Mouse (Mus musculus): ENCODE measurements at regions not wholly inside any gene's neighbourhood (a gene's known extent, or its start where the extent isn't known, plus 50 kb on each side); places are given as distances from the start of the nearest gene placed in this dataset.

- Histone ChIP-seq H3K9me3 (replicated peaks; ENCODE audit: low read length) (no peaks in the 10 kb centered on the region), H3K4me1 (ENCODE audit: control insufficient read depth in 1 of 2, insufficient read depth in 2 of 2) (no peaks in the 10 kb centered on the region), H3K27me3 (replicated peaks) (no peaks in the 10 kb centered on the region), H3K36me3 (replicated peaks in 1 of 2; ENCODE audit: control insufficient read depth in 1 of 2, insufficient read depth in 1 of 2, low read length in 1 of 2) (no peaks in the 10 kb centered on the region), H3K4me2 (ENCODE audit: insufficient read depth, low read depth, poor library complexity, severe bottlenecking) (no peak overlapping the region), H3K9ac (ENCODE audit: insufficient read depth, low read depth) (no peak overlapping the region), H3K27ac (ENCODE audit: insufficient read depth, low read depth) (no peak overlapping the region), H3K79me2 (replicated peaks; ENCODE audit: control insufficient read depth, extremely low read depth, insufficient read depth, poor library complexity, severe bottlenecking) (no peaks in the 10 kb centered on the region), H3K4me3 (replicated peaks in 1 of 3; ENCODE audit: low read depth in 2 of 3, low read length in 2 of 3, poor library complexity in 1 of 3) (no peak overlapping the region)
- dilution Hi-C loops (cut with MboI; ENCODE audit: extremely low pct_ligation_motif_present, extremely low pct_unique_long_range_greater_than_20kb, low sequenced_read_pairs) = no loop called here
- no peak for DNase-seq (ENCODE audit: extremely low read depth)
- in situ Hi-C loops (cut with MboI; ENCODE audit: low pct_ligation_motif_present, low pct_unique_long_range_greater_than_20kb, low sequenced_read_pairs) = no loop called here
- no peak for TF ChIP-seq KAT2A (IDR thresholded peaks at IDR 0.05; ENCODE audit: insufficient replicate concordance, low read length)
- no peak for TF ChIP-seq MAX (IDR thresholded peaks at IDR 0.05; ENCODE audit: low read length)
- no peak for TF ChIP-seq E2F4 (IDR thresholded peaks at IDR 0.05; ENCODE audit: insufficient replicate concordance, low read depth, low read length)
- no peak for TF ChIP-seq ZMIZ1 (IDR thresholded peaks at IDR 0.05; ENCODE audit: low read depth, low read length)
- no peak for TF ChIP-seq HCFC1 (IDR thresholded peaks at IDR 0.05; ENCODE audit: low read depth, low read length)
- no peak for TF ChIP-seq POLR2A (IDR thresholded peaks at IDR 0.05; ENCODE audit: low read depth, low read length)
- no peak for TF ChIP-seq CHD1 (IDR thresholded peaks at IDR 0.05; ENCODE audit: low read depth, low read length)
- no peak for TF ChIP-seq USF1 (IDR thresholded peaks at IDR 0.05; ENCODE audit: low read depth, low read length)
- no peak for TF ChIP-seq ETS1 (conservative IDR thresholded peaks at IDR 0.05; ENCODE audit: low read depth, low read length)
- TF ChIP-seq POLR2AphosphoS2 (IDR thresholded peaks at IDR 0.05; ENCODE audit: low read depth, low read length) = no peak
- no peak for TF ChIP-seq ZKSCAN1 (IDR thresholded peaks at IDR 0.05; ENCODE audit: borderline replicate concordance, low read depth, low read length)
- no peak for TF ChIP-seq JUND (conservative IDR thresholded peaks at IDR 0.05; ENCODE audit: low read depth, low read length)
- TF ChIP-seq MAFK (IDR thresholded peaks at IDR 0.05; ENCODE audit: insufficient replicate concordance, low read length) = no peak
These were observed 284.3 kb upstream of the Rbms1 start for GRCm38 (mm10) chr2:61247336-61247735.

DNA sequence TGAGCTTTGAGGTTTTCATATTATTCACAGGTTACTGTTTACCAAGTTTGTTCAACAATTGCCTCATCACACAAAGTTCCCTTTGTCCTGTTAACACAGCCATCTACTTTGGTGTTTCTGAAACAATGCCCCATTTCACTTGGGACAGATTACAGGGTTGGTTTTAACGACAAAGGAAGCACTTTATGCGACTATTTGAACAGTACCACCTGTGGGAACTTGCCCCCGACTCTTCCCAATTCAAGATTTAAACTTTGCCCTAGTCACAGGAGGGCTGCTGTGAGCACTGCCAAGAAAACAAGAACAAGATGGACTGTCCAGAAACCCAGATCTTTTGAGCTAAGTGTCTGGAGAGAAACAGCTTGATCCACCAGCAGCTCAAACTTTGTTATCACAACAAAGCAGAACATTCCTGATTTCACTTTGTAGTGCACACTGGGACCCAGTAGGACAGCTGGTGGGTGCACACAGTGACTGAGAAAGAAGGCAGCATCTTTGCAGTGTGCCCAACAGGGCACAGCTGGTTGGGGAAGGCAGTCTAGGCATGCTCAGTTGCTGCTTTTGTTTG, 283.8 kb upstream of the Rbms1 start:
- no peak overlapping the region for H3K4me3 ChIP-seq (replicated peaks in 1 of 3; ENCODE audit: low read depth in 2 of 3, low read length in 2 of 3, poor library complexity in 1 of 3)
- in situ Hi-C loops (cut with MboI; ENCODE audit: low pct_ligation_motif_present, low pct_unique_long_range_greater_than_20kb, low sequenced_read_pairs) = no loop called here

More for the DNA sequence above, 283.8 kb upstream of the Rbms1 start:
- Histone ChIP-seq H3K4me2 (ENCODE audit: insufficient read depth, low read depth, poor library complexity, severe bottlenecking) (no peak overlapping the region), H3K27me3 (replicated peaks) (no peaks in the 10 kb centered on the region), H3K9ac (ENCODE audit: insufficient read depth, low read depth) (no peak overlapping the region), H3K79me2 (replicated peaks; ENCODE audit: control insufficient read depth, extremely low read depth, insufficient read depth, poor library complexity, severe bottlenecking) (no peaks in the 10 kb centered on the region), H3K36me3 (replicated peaks in 1 of 2; ENCODE audit: control insufficient read depth in 1 of 2, insufficient read depth in 1 of 2, low read length in 1 of 2) (no peaks in the 10 kb centered on the region), H3K4me1 (ENCODE audit: control insufficient read depth in 1 of 2, insufficient read depth in 2 of 2) (no peaks in the 10 kb centered on the region), H3K27ac (ENCODE audit: insufficient read depth, low read depth) (no peak overlapping the region), H3K9me3 (replicated peaks; ENCODE audit: low read length) (no peaks in the 10 kb centered on the region)
- dilution Hi-C loops (cut with MboI; ENCODE audit: extremely low pct_ligation_motif_present, extremely low pct_unique_long_range_greater_than_20kb, low sequenced_read_pairs) = no loop called here
- no peak for DNase-seq (ENCODE audit: extremely low read depth)
- TF ChIP-seq MAZ (IDR thresholded peaks at IDR 0.05; ENCODE audit: low read depth, low read length) = no peak
- TF ChIP-seq ETS1 (conservative IDR thresholded peaks at IDR 0.05; ENCODE audit: low read depth, low read length) = no peak
- no peak for TF ChIP-seq TBP (conservative IDR thresholded peaks at IDR 0.05; ENCODE audit: low read depth, low read length)
- no peak for TF ChIP-seq SIN3A (IDR thresholded peaks at IDR 0.05; ENCODE audit: low read length)
- TF ChIP-seq MAX (IDR thresholded peaks at IDR 0.05; ENCODE audit: low read length) = no peak
- no peak for TF ChIP-seq POLR2AphosphoS2 (IDR thresholded peaks at IDR 0.05; ENCODE audit: low read depth, low read length)
- no peak for TF ChIP-seq HCFC1 (IDR thresholded peaks at IDR 0.05; ENCODE audit: low read depth, low read length)
- TF ChIP-seq SMC3 (IDR thresholded peaks at IDR 0.05; ENCODE audit: low read depth, low read length) = no peak
- no peak for TF ChIP-seq BHLHE40 (IDR thresholded peaks at IDR 0.05; ENCODE audit: low read depth, low read length)
- no peak for TF ChIP-seq UBTF (IDR thresholded peaks at IDR 0.05; ENCODE audit: low read depth, low read length)
- TF ChIP-seq IRF4 (IDR thresholded peaks at IDR 0.05; ENCODE audit: low read depth, low read length) = no peak
- TF ChIP-seq ZC3H11A (IDR thresholded peaks at IDR 0.05; ENCODE audit: low read depth, low read length) = no peak
- no peak for TF ChIP-seq CTCF (conservative IDR thresholded peaks at IDR 0.05 in 1 of 2, IDR thresholded peaks at IDR 0.05 in 1 of 2; ENCODE audit: low read depth in 2 of 2, low read length in 2 of 2)
- no peak for TF ChIP-seq RCOR1 (conservative IDR thresholded peaks at IDR 0.05; ENCODE audit: low read depth, low read length)
- TF ChIP-seq RAD21 (IDR thresholded peaks at IDR 0.05; ENCODE audit: low read depth, low read length) = no peak
- no peak for TF ChIP-seq CHD2 (IDR thresholded peaks at IDR 0.05; ENCODE audit: low read length)
